Mouse (Mus musculus) left cerebral cortex, adult 2 months (tissue): ENCODE results near the gene Gm20481. TPM values are rescaled to one million over a fixed set of nuclear protein-coding genes. Genes with fewer than 3 reads are reported as not detected.
A peak's percentile ranks its signal among the peaks of the same experiment; 100 is the strongest.
"Not testable (repeated sequence)": the region's sequence is repeated elsewhere in the genome, so short reads cannot be mapped to it uniquely, and the experiment has no call there.

Experiments
- DNase-seq, 2 experiments: peaks; one replicate each; pipeline ENCODE4 v3.0.0; 2021 to 2022; ENCODE audit warnings: low spot score in 2 of 2, mixed read lengths in 1 of 2; ENCODE audit errors: extremely low spot score in 1 of 2
- H3K27ac ChIP-seq: fragments of 200-600 bp; 2 replicates; pipeline ENCODE4 v1.8.1; 2022
- H3K4me3 ChIP-seq: fragments of 200-600 bp; 2 replicates; pipeline ENCODE4 v1.8.1; 2022
- CTCF ChIP-seq: fragments of 200-600 bp; IDR thresholded peaks from 2 replicates; pipeline ENCODE4 v1.8.1; 2022; ENCODE audit warnings: antibody characterized with exemption, mild to moderate bottlenecking, moderate library complexity
- intact Hi-C: fragments of 180-260 bp; cut with DNase I; formaldehyde crosslinking; loops from one replicate; pipeline ENCODE4 v1.15.1; 2025
- total RNA-seq, 2 experiments: library from RNA; stranded (reverse); gene quantifications; 2 replicates each; pipeline ENCODE4 v1.2.3; 2021

Gene Gm20481
- total RNA-seq, 2 experiments from 2014 or later = not detected

DNA sequence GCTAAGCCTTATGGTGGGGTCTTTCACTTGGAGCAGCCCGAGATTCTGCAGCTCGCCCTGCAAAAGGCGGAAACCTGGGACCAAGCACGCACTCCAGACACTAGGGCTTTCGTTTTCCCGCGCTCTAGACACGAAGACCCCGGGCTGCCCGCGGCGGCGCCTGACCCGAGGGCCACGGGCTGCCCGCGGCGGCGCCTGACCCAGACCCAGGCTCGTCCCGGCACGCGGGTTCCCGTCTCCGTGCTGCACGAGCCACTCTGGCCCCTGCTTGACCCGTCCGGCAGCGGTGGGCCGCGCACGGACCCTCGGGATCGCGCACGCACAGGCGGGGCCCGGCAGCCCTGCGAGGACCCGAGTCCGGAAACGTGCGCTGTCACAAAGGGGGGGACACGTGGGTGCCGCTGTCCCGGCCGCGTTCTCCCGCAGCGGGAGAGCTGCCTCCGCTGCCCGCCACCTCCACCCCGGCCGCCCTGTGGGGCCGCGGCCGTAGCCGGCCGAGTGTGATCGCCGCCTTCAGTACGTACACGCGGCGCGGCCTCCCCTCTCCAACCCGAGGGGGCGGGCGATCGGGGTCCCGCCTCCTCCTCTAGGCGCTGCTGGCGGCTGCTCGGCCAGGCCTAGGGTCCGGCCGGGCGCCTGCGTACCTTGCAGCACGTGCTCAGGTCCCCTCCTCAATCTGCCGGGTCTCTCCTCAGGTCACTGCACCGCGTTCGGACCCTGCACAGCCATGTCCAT lies 31.2 kb downstream of the Gm20481 start, which contains the start of gene Vars:
Gene Vars, plus strand, starts transcription at position 271 of the 735 bp plus-strand sequence.
- Histone ChIP-seq H3K4me3 (peak within 1 kb of the TSS; percentile 90), H3K27ac (peak within 1 kb of the TSS; percentile 99)
- intact Hi-C loops = loop anchor here (5.0 kb wide), 1 partner anchor 121 kb away; the partner anchor contains the start of genes Csnk2b and Gpank1
- peak; percentile 77 to 78 for DNase-seq
- TF ChIP-seq CTCF = no peak

DNA sequence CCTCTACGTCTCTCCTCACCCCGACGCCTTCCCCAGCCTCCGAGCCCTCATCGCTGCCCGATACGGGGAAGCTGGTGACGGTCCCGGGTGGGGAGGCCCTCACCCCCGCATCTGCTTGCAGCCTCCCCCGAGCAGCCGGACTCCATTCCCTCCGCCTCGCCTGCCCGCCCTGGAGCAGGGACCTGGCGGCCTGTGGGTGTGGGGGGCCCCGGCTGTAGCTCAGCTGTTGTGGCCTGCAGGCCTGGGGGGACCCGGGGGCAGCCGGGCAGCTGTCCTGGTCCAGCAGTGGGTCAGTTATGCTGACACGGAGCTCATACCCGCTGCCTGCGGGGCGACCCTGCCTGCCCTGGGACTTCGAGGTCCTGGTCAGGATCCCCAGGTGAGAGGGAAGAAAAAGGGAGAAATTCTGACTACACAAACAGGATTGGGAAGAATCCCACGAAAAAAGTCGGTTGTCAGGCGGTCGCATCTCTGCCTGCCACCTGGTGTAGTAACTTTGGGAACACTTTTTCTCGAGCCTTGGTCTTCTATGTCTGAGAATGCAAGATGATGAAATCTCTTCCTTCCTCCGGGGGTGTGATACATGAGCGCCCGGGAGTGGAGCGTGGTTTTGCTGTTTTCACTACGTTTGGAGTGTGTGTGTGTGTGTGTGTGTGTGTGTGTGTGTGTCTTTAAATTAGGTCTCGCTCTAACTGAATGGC lies 31.9 kb downstream of the Gm20481 start:
- intact Hi-C loops = loop anchor here (5.0 kb wide), 1 partner anchor 121 kb away; the partner anchor contains the start of genes Csnk2b and Gpank1
- DNase-seq = no peak
- Histone ChIP-seq H3K27ac (peak overlapping the region; percentile 99), H3K4me3 (peak overlapping the region; percentile 90)
- TF ChIP-seq CTCF = no peak

DNA sequence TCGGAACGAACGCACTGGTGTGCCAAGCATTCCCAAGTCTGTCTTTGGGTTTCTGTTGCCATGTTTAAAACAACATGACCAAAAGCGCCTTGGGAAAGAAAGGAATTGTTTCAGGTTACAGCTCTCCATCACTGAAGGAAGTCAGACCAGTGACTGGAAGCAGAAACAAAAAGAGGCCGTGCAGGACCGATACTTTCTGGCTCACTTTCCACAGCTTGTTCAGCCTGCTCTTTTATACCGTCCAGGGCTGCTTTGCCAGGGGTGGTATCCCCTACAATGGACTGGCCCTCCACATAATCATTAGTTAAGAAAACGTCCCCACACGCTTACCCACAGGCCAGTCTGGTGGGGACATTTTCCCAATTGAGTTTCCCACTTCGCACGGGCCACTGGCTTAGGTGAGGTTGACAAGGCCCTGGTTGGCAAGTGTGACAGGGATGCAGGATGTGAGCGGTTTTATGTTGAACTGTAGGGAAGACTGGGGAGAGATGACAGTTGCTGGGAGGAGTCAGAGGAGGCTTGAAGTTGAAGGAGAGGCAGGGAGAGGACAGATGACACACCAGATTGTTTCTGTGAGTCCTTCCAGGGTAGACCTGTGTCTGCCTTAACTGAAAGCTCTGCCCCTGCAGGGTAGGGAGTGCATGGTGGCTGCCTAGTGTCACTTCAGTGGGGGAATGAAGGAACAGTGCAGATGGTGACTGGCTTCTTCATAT lies 32.6 kb downstream of the Gm20481 start:
- Histone ChIP-seq H3K4me3 (peak overlapping the region; percentile 5; the same call in 1 of the 2 replicates), H3K27ac (no peak overlapping the region)
- DNase-seq = no peak
- no peak for TF ChIP-seq CTCF
- intact Hi-C loops = loop anchor here (5.0 kb wide), 1 partner anchor 120 kb away; the partner anchor contains the start of genes Csnk2b and Gpank1

DNA sequence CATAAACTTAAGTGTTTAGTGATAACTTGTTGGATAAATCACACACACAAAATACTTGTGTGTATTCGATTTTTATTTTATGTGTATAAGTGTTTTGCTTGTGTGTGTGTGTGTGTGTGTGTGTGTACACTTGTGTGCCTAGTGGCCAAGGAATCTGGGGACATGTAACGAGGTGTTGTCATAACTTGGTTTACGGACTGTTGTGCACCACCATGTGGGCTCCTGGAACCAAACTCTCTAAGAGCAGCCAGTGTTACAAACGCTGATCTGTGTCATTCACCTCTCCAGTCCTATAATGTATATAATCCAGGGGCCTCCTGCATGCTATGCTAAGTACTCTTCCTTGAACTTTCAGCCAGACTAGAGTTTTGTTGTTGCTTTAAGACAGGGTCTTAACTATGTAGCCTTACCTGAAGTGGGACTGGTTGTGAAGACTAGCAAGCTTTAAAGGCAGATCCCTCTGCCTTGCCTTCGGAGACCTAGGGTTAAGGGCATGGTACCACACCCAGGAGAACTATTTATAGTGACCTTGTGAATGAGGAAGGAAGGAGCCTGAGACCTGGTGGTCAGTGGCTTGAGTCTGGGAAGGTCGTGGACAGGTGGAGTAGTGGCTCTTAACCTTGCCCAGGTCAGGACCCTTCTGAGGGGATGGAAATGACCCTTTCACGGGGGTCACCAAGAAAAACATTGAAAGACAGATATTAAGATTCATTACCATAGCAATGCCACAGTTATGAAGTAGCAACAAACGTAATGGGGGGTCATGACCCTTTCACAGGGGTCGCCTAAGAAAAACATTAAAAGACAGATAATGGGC lies 33.5 kb downstream of the Gm20481 start:
- Histone ChIP-seq H3K4me3 (no peak overlapping the region), H3K27ac (no peak overlapping the region)
- no peak for DNase-seq
- TF ChIP-seq CTCF = no peak
- intact Hi-C loops = loop anchor here (5.0 kb wide), 1 partner anchor 119 kb away; the partner anchor contains the start of genes Csnk2b and Gpank1

DNA sequence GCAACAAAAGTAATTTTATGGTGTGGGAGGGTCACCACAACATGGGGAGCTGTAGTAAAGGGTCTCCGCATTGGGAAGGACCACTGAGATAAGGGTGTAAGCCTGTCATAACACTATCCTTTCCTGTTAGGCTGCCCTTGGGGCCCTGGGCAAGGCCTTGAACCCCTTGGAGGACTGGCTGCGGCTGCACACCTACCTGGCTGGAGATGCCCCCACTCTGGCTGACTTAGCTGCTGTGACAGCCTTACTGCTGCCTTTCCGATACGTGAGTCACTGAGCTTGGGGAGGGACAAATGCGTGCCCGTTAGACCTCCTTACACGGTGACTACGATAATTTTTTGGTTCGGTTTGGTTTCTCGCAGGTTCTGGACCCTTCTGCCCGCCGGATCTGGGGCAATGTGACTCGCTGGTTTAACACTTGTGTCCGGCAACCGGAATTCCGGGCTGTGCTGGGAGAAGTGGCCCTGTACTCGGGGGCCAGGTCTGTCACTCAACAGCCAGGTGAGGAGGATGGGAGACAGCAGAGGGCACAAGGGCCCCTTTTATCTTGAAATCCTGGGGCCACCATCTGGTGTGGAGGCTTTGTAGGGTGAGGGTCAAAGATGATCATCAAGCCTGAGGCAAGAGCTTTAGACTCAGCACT lies 34.5 kb downstream of the Gm20481 start:
- no peak for TF ChIP-seq CTCF
- intact Hi-C loops = loop anchor here (5.0 kb wide), 1 partner anchor 118 kb away; the partner anchor contains the start of genes Csnk2b and Gpank1

DNA sequence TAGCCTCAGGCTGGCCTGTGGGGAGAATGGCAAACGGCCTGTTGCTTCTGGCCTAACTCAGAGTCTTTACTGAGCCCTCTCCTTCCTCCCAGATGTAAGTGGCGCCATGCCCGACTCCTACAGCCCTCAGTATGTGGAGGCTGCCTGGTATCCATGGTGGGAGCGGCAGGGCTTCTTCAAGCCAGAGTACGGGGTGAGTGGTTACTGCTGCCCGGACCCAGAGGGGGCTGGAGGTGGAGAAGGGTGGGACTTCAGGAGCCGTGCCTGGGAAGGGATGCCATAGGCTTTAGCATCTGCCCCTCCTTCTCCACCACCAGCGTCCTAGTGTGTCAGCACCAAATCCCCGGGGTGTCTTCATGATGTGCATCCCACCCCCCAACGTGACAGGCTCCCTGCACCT lies 35.4 kb downstream of the Gm20481 start:
- no peak overlapping the region for H3K4me3 ChIP-seq
- intact Hi-C loops = no loop called here
- H3K27ac ChIP-seq = no peak overlapping the region
- TF ChIP-seq CTCF = no peak
- no peak for DNase-seq

More for the DNA sequence above, 34.5 kb downstream of the Gm20481 start:
- H3K4me3 ChIP-seq = no peak overlapping the region
- H3K27ac ChIP-seq = no peak overlapping the region
- no peak for DNase-seq

DNA sequence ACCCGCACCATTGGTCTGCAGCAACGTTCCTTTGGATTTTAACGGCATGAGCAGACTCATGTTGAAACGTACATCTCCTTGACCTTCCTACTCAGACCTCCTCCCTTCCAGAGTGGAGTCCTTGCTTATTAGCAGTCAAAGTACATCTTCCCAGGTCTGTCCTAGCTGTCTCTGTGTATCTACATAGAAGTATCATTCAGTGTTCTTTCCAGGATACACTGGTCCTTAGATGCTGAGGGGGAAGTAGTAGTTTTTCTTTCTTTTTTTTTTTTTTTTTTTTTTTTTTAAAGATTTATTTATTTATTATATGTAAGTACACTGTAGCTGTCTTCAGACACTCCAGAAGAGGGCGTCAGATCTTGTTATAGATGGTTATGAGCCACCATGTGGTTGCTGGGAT lies 36.2 kb downstream of the Gm20481 start:
- intact Hi-C loops, DNase-seq: not testable (repeated sequence)

DNA sequence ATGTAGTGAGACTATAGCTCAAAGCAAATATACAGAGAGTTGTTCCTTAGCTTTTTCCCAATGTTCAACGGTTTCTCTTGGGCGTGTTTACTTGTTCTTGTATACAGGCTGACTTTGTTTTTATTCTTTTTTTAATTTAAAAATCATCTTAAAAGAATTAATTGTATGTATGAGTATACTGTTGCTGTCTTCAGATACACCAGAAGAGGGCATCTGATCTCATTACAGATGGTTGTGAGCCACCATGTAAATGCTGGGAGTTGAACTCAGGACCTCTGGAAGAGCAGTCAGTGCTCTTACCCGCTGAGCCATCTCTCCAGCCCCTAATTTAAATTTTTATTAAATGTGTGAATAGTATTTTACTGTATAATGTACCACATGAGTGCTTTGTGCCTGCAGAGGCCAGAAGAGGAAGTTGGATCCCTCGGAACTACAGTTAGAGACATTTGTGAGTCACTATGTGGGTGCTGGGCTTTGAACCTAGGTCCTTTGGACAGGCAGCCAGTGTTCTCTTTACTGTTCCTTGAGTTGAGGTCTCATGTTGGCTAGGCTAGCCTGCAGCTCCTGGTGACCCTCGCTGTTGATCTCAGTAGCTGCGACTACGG lies 37.8 kb downstream of the Gm20481 start:
- no peak for DNase-seq
- TF ChIP-seq CTCF = peak; percentile 38
- H3K4me3 ChIP-seq = no peak overlapping the region
- intact Hi-C loops = no loop called here
- H3K27ac ChIP-seq = no peak overlapping the region

More for the DNA sequence above, 36.2 kb downstream of the Gm20481 start:
- H3K27ac ChIP-seq, H3K4me3 ChIP-seq: not testable (repeated sequence)

DNA sequence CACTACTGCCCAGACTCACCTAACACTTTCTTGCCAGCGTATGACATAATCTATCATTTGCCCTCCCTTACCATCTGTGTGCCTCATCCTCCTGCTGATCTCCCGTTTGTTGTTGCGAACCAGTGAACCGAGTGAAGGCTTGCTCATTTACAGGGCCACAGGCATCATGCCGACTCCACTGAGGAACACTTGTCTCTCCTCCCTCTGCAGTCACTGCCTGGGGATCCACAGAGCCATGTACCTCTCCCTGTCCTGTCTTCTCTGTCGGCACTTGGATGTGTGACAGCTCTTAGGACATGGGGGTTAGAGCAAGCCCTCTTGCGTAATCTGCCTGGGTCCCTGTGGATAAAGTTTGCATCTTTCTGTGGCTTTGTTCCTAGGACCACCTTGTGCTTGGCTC lies 39.9 kb downstream of the Gm20481 start:
- H3K27ac ChIP-seq = no peak overlapping the region
- DNase-seq = no peak
- TF ChIP-seq CTCF = no peak
- intact Hi-C loops = no loop called here
- no peak overlapping the region for H3K4me3 ChIP-seq

DNA sequence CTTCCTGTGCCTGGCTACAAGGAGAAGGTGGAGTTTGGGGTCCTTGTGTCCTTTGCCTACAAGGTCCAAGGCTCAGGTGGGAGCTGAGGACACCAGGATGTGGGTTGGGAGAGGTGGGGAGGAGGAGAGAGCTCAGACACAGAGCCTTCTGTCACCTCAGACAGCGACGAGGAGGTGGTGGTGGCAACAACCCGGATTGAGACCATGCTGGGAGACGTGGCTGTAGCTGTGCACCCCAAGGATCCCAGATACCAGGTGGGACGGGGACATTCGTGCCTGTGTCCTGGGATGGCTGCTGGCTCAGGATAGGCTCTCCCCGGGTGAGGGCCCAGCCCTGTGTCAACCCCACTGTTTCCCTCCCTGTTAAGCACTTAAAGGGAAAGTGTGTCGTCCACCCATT lies 41.7 kb downstream of the Gm20481 start:
- no peak for TF ChIP-seq CTCF
- intact Hi-C loops = no loop called here
- no peak overlapping the region for H3K27ac ChIP-seq
- H3K4me3 ChIP-seq = no peak overlapping the region
- DNase-seq = no peak
